Mouse (Mus musculus) thymus, adult 2 months (tissue): ENCODE measurements around the gene Col4a2.

Experiments used
- CTCF ChIP-seq: fragments of 200-500 bp; IDR thresholded peaks from 2 replicates; pipeline ENCODE4 v1.5.1; 2012; ENCODE audit warnings: mild to moderate bottlenecking, control low read depth, low read length, moderate library complexity, borderline replicate concordance; ENCODE audit not compliant: control insufficient read depth, poor library complexity, insufficient read depth; ENCODE audit errors: extremely low read depth
- POLR2A ChIP-seq: fragments of 200-500 bp; IDR thresholded peaks from 2 replicates; pipeline ENCODE4 v1.6.1; 2012; ENCODE audit warnings: mild to moderate bottlenecking, low read length, control low read depth, moderate library complexity; ENCODE audit not compliant: control insufficient read depth, poor library complexity, insufficient read depth; ENCODE audit errors: extremely low read depth

- TF ChIP-seq CTCF (no peak), POLR2A (0 out of 2 replicates have a peak, but pooled peaks have one; percentile 39)
These were observed 184.7 kb downstream of the Col4a2 start, which contains the start of gene Naxd for GRCm38 (mm10) chr8:11497017-11497990.
